Mouse (Mus musculus): ENCODE measurements at regions not wholly inside any gene's neighbourhood (a gene's known extent, or its start where the extent isn't known, plus 50 kb on each side); places are given as distances from the start of the nearest gene placed in this dataset.
"Not testable (repeated sequence)": the region's sequence is repeated elsewhere in the genome, so short reads cannot be mapped to it uniquely, and the experiment has no call there.

GRCm38 (mm10) chr13:27945062-27945461 lies 71.0 kb upstream of the Prl4a1 start:
- Histone ChIP-seq H3K4me1 (ENCODE audit: insufficient read depth) (no peaks in the 10 kb centered on the region), H3K27me3 (ENCODE audit: insufficient read depth, low read length) (no peaks in the 10 kb centered on the region), H3K9me3 (ENCODE audit: low read depth, low read length) (no peaks in the 10 kb centered on the region), H3K4me2 (no peak overlapping the region), H3K9ac (no peak overlapping the region), H3K4me3 (ENCODE audit: low read depth, low read length) (no peak overlapping the region), H3K27ac (ENCODE audit: low read depth) (no peak overlapping the region), H3K36me3 (ENCODE audit: insufficient read depth) (no peaks in the 10 kb centered on the region)
- ATAC-seq (ENCODE audit: insufficient read depth) (no peak), DNase-seq (peak; percentile 37)
- peak; percentile 70 for TF ChIP-seq CTCF (IDR thresholded peaks at IDR 0.05; ENCODE audit: low read depth)
- 50% methylated on average over 3 of the region's 3 CpGs for WGBS

GRCm38 (mm10) chr13:27960421-27960820 lies 55.6 kb upstream of the Prl4a1 start:
- not testable (repeated sequence) for H3K9me3 ChIP-seq (ENCODE audit: low read depth, low read length); ATAC-seq (ENCODE audit: insufficient read depth); H3K9ac ChIP-seq; H3K36me3 ChIP-seq (ENCODE audit: insufficient read depth); H3K4me3 ChIP-seq (ENCODE audit: low read depth, low read length); H3K27ac ChIP-seq (ENCODE audit: low read depth); DNase-seq; H3K4me2 ChIP-seq; H3K27me3 ChIP-seq (ENCODE audit: insufficient read depth, low read length); H3K4me1 ChIP-seq (ENCODE audit: insufficient read depth)
- 75% methylated on average over 1 of the region's 1 CpGs for WGBS

DNA sequence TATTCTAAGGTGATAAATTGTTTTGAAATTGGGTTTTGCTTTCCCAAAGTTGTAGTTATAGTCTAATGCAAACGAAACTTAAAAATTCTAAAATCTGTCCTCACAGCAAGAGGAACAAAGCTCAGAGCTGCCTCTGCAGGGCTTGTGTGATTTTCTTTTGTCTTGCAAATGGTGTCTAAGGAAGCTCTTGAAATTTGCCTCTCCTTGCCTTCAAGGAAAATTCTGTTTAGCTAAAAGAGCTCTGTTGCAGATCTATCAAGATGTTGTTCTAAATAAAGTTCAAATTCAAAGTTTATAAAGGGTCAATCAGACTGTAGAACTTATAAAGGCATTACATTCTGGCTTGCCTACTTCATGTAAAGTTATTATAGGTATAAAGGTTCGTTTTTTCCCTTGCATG lies 53.6 kb upstream of the Prl4a1 start:
- not testable (repeated sequence) for H3K27ac ChIP-seq (ENCODE audit: low read depth); H3K4me3 ChIP-seq (ENCODE audit: low read depth, low read length); ATAC-seq (ENCODE audit: insufficient read depth); H3K9ac ChIP-seq; H3K4me1 ChIP-seq (ENCODE audit: insufficient read depth); DNase-seq; H3K4me2 ChIP-seq; H3K27me3 ChIP-seq (ENCODE audit: insufficient read depth, low read length); H3K9me3 ChIP-seq (ENCODE audit: low read depth, low read length); H3K36me3 ChIP-seq (ENCODE audit: insufficient read depth)
- 75% methylated on average over 2 of the region's 2 CpGs for WGBS

DNA sequence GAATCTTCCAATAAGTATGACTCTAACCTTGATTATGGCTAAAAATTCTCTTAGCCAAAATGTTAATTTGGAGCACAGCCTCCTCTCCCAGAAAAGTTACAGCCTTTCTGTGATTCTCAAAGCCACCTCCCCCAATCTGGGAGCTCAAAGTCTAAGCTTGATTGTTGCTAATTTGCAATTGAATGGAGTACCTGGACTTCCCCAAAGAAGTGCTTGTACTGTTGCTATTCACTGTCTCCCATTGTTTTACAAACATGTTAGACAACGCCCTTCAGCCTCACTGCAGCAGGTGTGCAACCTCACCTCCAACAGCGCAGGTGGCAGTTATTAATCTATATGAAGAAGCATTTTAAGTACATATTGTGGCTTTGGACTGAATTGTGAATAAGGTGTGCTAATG lies 50.0 kb upstream of the Prl4a1 start:
- H3K27ac ChIP-seq (ENCODE audit: low read depth); H3K9ac ChIP-seq; H3K9me3 ChIP-seq (ENCODE audit: low read depth, low read length); DNase-seq; H3K4me1 ChIP-seq (ENCODE audit: insufficient read depth); H3K27me3 ChIP-seq (ENCODE audit: insufficient read depth, low read length); H3K4me3 ChIP-seq (ENCODE audit: low read depth, low read length); ATAC-seq (ENCODE audit: insufficient read depth); H3K4me2 ChIP-seq; H3K36me3 ChIP-seq (ENCODE audit: insufficient read depth): not testable (repeated sequence)
- 88% methylated on average over 2 of the region's 2 CpGs for WGBS
